Mouse (Mus musculus) duodenum, adult 2 months (tissue): ENCODE results near the gene Fam217b. TPM values are rescaled to one million over a fixed set of nuclear protein-coding genes. Genes with fewer than 3 reads are reported as not detected.

Source experiments
- polyA plus RNA-seq: library from polyadenylated mRNA; depleted of rRNA; stranded (reverse); fragments of >200 nt; gene quantifications from 2 replicates; pipeline ENCODE4 v1.2.3, GENCODE M21; 2012; ENCODE audit warnings: low replicate concordance; rRNA removed

Fam217b gene
- polyA plus RNA-seq: 0.29 and 2.2 TPM in 2 replicates

DNA sequence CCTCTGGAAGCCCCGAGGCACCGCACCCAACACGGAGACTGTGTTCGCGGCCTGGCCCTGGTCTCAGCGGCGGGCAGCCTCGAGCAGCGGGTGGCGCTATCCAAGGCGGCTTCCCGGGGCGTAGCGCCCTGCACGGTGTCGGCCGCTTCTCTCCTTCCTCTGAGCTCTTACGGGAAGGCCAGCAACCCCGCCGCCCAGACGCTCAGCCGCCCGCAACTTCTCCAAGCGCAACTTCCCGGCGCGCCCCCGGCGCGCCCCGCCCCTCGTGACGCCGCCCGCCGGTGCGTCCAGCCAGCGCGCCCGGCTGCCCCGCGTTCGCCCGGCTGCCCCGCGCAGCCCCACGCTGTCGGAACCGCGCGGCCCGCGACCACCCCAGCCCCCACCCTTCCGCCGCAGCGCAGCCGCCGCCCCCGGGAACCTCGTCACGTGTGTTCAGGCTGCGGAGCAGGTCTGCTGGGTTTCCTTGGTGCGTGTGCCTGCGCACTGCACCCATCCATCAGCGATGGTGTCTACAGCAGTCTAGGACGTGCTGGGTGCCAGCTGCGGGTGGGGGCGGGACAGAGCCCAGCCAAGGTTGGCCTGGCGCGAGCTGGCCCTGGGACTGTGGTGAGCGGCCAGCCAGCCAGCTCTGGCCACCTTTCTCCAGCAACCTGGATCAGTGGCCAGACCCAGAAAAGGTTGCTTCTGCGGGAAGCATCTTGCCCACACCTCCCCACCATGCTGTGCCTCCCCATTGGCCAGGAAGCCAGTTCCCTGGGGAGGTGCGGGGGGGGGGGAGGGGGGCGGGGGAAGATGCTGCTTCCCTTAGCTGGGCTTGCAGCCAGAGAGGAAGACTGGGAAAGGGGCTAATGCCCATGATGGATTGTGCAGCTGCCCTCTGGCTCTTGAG lies at the start of gene Fam217b, which contains the start of gene Ppp1r3d:
Gene Fam217b (plus strand): TSS at position 264 of the 889 bp plus-strand sequence.
Gene Ppp1r3d (minus strand): TSS at position 212 of the 889 bp plus-strand sequence.

DNA sequence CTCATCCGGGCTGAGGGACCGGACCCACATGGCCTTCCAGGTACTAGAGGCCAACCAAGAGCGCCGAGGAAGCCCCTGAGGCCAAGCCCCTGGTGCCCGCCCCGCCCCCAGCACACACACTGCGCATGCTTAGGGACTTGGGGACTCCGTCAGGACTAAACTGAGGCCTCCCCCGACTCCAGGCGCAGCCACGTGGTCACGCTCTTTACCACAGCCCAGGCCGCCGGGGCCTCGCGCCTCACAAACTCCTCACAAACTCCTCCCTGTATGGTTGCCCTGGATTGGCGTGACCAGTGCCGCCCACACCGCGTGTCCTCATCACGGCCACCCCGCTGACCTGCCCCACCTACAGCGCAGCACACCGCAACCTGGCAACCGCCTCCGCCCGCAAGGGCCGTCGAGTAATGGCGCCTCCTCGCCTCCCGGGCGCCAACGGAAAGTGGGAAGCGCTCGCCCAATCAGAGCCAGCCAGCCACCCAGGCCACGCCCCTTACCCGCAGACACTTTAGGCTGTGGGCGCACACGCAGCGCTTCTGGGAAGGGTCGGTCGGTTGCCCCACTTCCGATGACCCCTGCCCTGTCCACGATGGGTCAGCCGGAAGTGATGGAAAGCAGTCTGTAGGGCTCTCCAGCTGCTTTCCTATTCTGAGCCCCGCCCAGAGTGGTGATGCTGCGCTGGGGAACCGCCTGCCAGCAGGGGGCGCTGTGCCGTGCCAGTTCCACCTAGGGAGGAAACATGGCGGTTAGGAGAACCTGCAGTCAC lies 7.1 kb upstream of the Fam217b start, which contains the start of gene Sycp2:
Gene Sycp2 (minus strand): TSS at position 633 of the 763 bp plus-strand sequence.

DNA sequence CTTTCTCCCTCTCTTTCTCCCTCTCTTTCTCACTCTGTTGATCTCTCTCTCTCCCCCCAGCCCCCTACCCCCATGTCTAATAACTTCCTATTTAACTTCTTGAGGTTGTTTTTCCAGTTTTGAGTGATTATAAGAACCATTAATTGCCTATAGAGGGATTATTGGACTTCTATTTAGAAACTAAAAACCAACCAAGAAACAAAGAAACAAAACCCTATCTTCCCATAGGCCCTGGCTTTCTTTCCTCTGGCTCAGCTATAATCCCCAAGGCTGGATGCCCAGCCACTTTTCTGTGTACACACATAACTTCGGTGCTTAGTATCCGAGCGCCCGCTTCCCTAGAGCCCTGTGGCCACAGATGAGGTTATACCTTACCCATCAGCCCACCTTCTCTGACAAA lies 15.9 kb downstream of the Fam217b start, which contains the start of gene Cdh26:
Gene Cdh26 (plus strand): TSS at position 301 of the 400 bp plus-strand sequence.

Other genes with a start within 250 kb of the Fam217b start
- gene Sycp2, start 6.8 kb upstream of the Fam217b start, polyA plus RNA-seq: not detected in 2 replicates
- 0.95 and 1.2 TPM in 2 replicates for gene Ppp1r3d, start 52 bp upstream of the Fam217b start, polyA plus RNA-seq
- 0.04 and 0.15 TPM in 2 replicates for gene Cdh26, start 16.0 kb downstream of the Fam217b start, polyA plus RNA-seq